Mouse (Mus musculus) E14TG2a.4 (cell line): ENCODE results near the gene Cd3eap.

ENCODE experiments used
- CTCF ChIP-seq: conservative IDR thresholded peaks from 2 replicates; pipeline ENCODE4 v1.5.1; 2014; ENCODE audit warnings: low read length
- NANOG ChIP-seq: IDR thresholded peaks from 2 replicates; pipeline ENCODE4 v1.6.1; 2014; ENCODE audit warnings: borderline replicate concordance, low read length, mixed read lengths
- POU5F1 ChIP-seq: IDR thresholded peaks from 2 replicates; pipeline ENCODE4 v1.6.1; 2014; ENCODE audit warnings: low read length, borderline replicate concordance

DNA sequence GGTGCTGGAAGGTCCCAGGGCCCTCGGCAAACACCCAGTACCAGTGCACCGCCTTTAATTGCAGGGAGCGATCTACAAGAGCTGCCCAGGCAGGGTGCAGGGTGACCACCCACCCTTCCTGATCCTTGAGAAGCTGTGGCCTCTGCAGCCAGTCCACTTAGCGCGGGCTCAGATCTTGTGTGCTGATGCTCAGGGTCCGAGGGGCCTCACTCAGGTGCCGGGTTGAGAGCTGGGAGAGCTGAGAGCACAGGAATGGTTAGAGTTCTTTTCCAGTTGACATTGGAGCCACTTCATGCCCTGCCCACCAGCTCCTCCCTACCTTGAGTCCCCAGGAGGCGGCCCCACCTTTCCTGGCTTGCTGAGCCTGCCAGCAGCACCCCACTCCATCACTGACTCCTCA is 35.2 kb upstream of the Cd3eap start:
- no peak for TF ChIP-seq CTCF
- TF ChIP-seq POU5F1: no peak
- no peak for TF ChIP-seq NANOG
